Mouse (Mus musculus): Measurements from ENCODE around the gene Ano9.

The Ano9 gene

DNA sequence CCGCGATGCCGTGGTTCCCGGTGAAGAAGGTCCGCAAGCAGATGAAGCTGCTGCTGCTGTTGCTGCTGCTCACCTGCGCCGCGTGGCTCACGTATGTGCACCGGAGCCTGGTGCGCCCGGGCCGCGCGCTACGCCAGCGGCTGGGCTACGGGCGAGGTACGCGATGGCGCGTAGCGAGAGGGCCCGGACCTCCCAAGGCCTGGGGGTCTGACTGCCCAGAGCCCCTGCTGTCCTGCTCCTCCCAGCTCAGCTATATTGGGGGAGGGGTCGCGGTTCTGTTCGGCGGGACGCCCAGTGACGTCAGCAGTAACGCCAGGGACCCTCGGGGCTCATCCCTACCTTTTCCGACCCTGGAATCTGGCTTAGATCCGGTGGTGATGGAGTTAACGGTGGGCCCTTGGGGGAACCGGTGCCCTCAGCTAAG is 56.3 kb downstream of the Ano9 start:
- peak; percentile 71 for DNase-seq

DNA sequence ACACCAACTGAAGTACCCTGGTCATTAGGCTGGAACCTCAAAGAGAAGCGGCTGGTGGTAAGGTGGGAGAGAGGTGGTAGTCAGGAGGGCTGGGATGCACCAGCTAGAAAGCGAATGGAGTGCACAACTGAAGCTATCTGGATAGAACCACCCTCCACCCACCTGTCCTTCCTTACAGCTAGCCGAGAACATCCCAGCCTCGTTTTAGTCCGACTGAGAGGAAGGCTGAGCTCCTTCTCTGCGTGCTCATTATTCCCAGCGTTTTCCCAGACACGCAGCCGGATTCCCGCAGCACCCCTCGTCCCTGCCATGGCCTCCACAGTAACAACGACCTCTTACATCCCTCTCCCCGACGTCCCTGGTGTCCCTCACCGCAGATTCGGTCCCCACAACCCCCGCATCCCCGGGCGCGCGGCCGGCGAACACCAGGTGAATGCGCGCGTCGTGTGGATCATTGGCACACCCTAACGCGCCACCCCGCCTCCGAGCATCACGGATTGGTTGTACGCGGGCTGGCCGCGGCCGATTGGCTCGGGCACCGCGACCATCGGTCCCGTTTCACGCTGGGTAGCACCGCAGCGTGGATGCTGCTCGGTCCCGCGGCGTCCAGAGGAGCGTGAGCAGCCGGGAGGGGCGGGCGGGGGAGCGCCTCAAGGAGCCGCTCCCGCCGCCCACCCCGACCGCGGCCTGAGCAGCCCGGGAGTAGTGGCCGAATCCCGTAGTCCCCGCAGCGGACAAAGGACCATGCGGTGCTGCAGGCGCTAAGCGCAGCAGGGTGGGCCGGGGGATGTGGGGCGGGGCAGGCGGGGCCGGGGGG is 57.0 kb downstream of the Ano9 start, which contains the start of gene B4galnt4:
B4galnt4 (plus strand) TSS at position 679 of the 817 bp plus-strand sequence.
- peak; percentile 94 for DNase-seq

- no peak for DNase-seq
Observed at GRCm38 (mm10) chr7:141059929-141060328, 57.7 kb downstream of the Ano9 start.

GRCm38 (mm10) chr7:141058601-141059341 is 58.8 kb downstream of the Ano9 start:
- no peak for DNase-seq

DNA sequence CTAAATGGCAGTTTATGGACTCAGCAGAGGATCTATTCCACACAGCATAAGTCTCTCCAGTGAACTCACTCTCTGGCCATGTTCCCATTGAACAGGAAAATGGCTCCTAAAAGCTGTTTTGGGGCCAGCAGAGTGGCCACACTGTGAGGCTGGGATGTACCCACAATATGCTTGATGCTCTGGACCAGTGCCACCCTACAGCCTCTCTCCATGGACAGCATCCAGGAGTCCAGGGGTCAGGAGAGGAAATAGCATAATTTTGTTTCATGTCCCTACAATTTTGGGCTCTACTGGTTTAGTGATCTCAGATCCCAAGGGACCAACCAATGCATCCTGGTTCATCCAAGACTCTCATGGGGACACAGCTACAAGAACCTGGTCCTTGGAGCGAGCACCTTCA is 60.1 kb downstream of the Ano9 start:
- no peak for DNase-seq

GRCm38 (mm10) chr7:141056976-141057375 is 60.6 kb downstream of the Ano9 start:
- DNase-seq, result no peak

DNA sequence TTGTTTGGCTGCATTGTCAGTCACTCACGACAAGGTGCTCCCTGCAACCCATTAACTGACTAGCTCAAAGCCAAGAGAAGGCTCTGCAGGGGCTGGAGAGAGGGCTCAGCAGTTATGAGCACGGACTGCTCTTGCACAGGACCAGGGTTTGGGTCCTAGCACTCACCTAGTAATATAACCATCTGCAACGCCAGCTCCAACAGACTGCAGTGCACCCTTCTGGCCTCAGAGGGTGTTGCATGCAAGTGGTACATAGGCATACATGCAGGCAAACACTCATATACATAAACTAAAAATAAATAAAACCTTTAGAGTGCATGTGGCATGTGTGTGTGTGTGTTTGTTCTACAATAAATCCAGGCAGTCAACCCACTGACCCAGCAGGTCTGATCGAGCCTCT is 61.8 kb downstream of the Ano9 start:
- no peak for DNase-seq

DNA sequence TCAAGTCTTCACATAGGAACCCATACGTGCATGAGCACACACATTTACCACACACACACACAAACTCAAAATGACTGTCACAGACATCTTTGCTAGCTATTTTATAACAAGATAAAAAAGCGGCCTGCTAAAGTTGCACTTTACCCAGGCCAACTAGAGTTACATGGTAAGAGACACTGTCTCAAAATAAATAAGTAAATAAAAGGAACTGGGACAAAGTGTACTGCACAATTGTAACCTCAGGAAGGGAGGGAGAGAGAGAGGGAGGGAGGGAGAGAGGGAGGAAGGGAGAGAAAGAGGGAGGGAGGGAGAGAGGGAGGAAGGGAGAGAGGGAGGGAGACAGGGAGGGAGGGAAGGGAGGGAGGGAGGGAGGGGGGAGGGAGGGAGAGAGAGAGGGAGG is 65.2 kb downstream of the Ano9 start:
- no peak for DNase-seq

- DNase-seq, result no peak
Observed at GRCm38 (mm10) chr7:141052016-141052415, 65.6 kb downstream of the Ano9 start.
